Mouse (Mus musculus) small intestine, adult 2 months (tissue): ENCODE measurements around the gene Lemd1.

Source experiments
- CTCF ChIP-seq: fragments of 200-500 bp; IDR thresholded peaks from 2 replicates; pipeline ENCODE4 v1.5.1; 2012; ENCODE audit warnings: low read depth, mild to moderate bottlenecking, control low read depth, inconsistent platforms, low read length, moderate library complexity, mixed read lengths; ENCODE audit not compliant: insufficient replicate concordance, insufficient read length; ENCODE audit errors: extremely low read depth
- POLR2A ChIP-seq: fragments of 200-500 bp; IDR thresholded peaks from 2 replicates; pipeline ENCODE4 v1.6.1; 2012; ENCODE audit warnings: low read depth, mild to moderate bottlenecking, control low read depth, inconsistent platforms, low read length, moderate library complexity

GRCm38 (mm10) chr1:132265936-132266335 lies 74.7 kb downstream of the Lemd1 start:
- TF ChIP-seq CTCF (no peak), POLR2A (no peak)
